Mouse (Mus musculus): ENCODE results near the gene Ckap5.

Gene Ckap5

GRCm38 (mm10) chr2:91651458-91652258 lies 125.1 kb downstream of the Ckap5 start:
- CTCF ChIA-PET: interaction anchor here (0.6 kb wide), 1 partner anchor 778 kb away, joined by 4 read pairs; no protein-coding TSS in a partner anchor

- CTCF ChIA-PET: no interaction called here
These were observed 126.3 kb downstream of the Ckap5 start for GRCm38 (mm10) chr2:91652863-91653262.

- CTCF ChIA-PET: no interaction called here
These were observed 128.8 kb downstream of the Ckap5 start for GRCm38 (mm10) chr2:91655388-91655787.

- CTCF ChIA-PET: interaction anchor here (0.5 kb wide), 1 partner anchor 12 kb away, joined by 5 read pairs; no protein-coding TSS in a partner anchor
These were observed 129.3 kb downstream of the Ckap5 start for GRCm38 (mm10) chr2:91655827-91656226.

- CTCF ChIA-PET: no interaction called here
These were observed 130.2 kb downstream of the Ckap5 start for GRCm38 (mm10) chr2:91656774-91657173.

GRCm38 (mm10) chr2:91659657-91660056 lies 133.1 kb downstream of the Ckap5 start:
- CTCF ChIA-PET: no interaction called here

- CTCF ChIA-PET: no interaction called here
These were observed 134.4 kb downstream of the Ckap5 start for GRCm38 (mm10) chr2:91660981-91661380.

- CTCF ChIA-PET: no interaction called here
These were observed 138.2 kb downstream of the Ckap5 start for GRCm38 (mm10) chr2:91664780-91665179.

- CTCF ChIA-PET: no interaction called here
These were observed 139.9 kb downstream of the Ckap5 start for GRCm38 (mm10) chr2:91666386-91666910.

GRCm38 (mm10) chr2:91667747-91668146 lies 141.2 kb downstream of the Ckap5 start:
- CTCF ChIA-PET: no interaction called here

GRCm38 (mm10) chr2:91669326-91669725 lies 142.8 kb downstream of the Ckap5 start:
- CTCF ChIA-PET: no interaction called here

- CTCF ChIA-PET: no interaction called here
These were observed 143.5 kb downstream of the Ckap5 start for GRCm38 (mm10) chr2:91670038-91670437.
